9 mouse cellular contexts compared by ENCODE assay signal in genomic region chr8:93840956-93841752, GRCm38 (mm10). TPM values are rescaled to one million over a fixed set of nuclear protein-coding genes. Genes with fewer than 3 reads are reported as not detected.
DNase-seq lines count a peak whose midpoint lies in the region; ATAC-seq lines count a peak whose summit lies in the region.
"Had no signal": no experiment of that assay in that cellular context is flagged by ENCODE, and none has a peak within 500 bp of the region (broad histone marks: within the 10 kb centered on the region; RNA-seq: fewer than 3 reads in every experiment).

No protein-coding gene starts in this region.

- WGBS in forebrain, embryonic 16.5 days = 15% methylated on average over 10 of the region's 10 CpGs
- WGBS in lung, embryonic 16.5 days = 30% methylated on average over 10 of the region's 10 CpGs
- 48% methylated on average over 10 of the region's 10 CpGs for WGBS in stomach, embryonic 15.5 days

- H3K27me3 ChIP-seq in forebrain, embryonic 16.5 days (replicated peaks; ENCODE audit: control insufficient read depth, insufficient read depth, low read length) = no peaks in the 10 kb centered on the region
- H3K27me3 ChIP-seq in lung, embryonic 16.5 days (ENCODE audit: control insufficient read depth, insufficient read depth, low read depth, low read length) = no peaks in the 10 kb centered on the region
- H3K27me3 ChIP-seq in stomach, embryonic 15.5 days (replicated peaks) = no peaks in the 10 kb centered on the region; the same call in 1 of the 2 replicates

- H3K9ac ChIP-seq in forebrain, embryonic 16.5 days (replicated peaks; ENCODE audit: low read depth, low read length) = no peak overlapping the region
- H3K9ac ChIP-seq in lung, embryonic 16.5 days (ENCODE audit: low read length) = no peak overlapping the region
- H3K9ac ChIP-seq in stomach, embryonic 15.5 days = no peak overlapping the region

- peaks cover 62% of the 10 kb centered on the region for H3K4me1 ChIP-seq in forebrain, embryonic 16.5 days (replicated peaks; ENCODE audit: control insufficient read depth, insufficient read depth, low read length)
- H3K4me1 ChIP-seq in lung, embryonic 16.5 days (replicated peaks; ENCODE audit: control insufficient read depth, insufficient read depth, low read length) = peaks cover 6% of the 10 kb centered on the region
- 0 out of 2 replicates have a peak, but pooled peaks cover 6% of the 10 kb centered on the region for H3K4me1 ChIP-seq in stomach, embryonic 15.5 days

- no peak overlapping the region for H3K4me3 ChIP-seq in forebrain, embryonic 16.5 days (replicated peaks; ENCODE audit: low read length)
- no peak overlapping the region for H3K4me3 ChIP-seq in lung, embryonic 16.5 days (ENCODE audit: low read length)
- H3K4me3 ChIP-seq in stomach, embryonic 15.5 days (replicated peaks) = no peak overlapping the region

- no peaks in the 10 kb centered on the region for H3K9me3 ChIP-seq in forebrain, embryonic 16.5 days (ENCODE audit: control insufficient read depth, low read length)
- H3K9me3 ChIP-seq in lung, embryonic 16.5 days (ENCODE audit: control insufficient read depth, low read length) = no peaks in the 10 kb centered on the region
- H3K9me3 ChIP-seq in stomach, embryonic 15.5 days = no peaks in the 10 kb centered on the region

- ATAC-seq in forebrain, embryonic 16.5 days = peak; percentile 57
- peak; percentile 71; the same call in 1 of the 2 replicates for ATAC-seq in lung, embryonic 16.5 days (ENCODE audit: low read depth)
- ATAC-seq in stomach, embryonic 15.5 days (ENCODE audit: insufficient read depth, low FRiP score, low read depth) = 0 out of 2 replicates have a peak, but pooled peaks have one; percentile 8

- DNase-seq in layer of hippocampus, adult 11-12 months (ENCODE audit: low spot score) = peak; percentile 45
- DNase-seq in layer of hippocampus, adult 9-11 months = no peak
- DNase-seq in adipocyte (ENCODE audit: low spot score) = peak; percentile 66
- DNase-seq in heart, postnatal 36 days = peak; percentile 45 to 65
- no peak for DNase-seq in thymus, adult 18-20 months

- no peaks in the 10 kb centered on the region for H3K36me3 ChIP-seq in forebrain, embryonic 16.5 days (ENCODE audit: control insufficient read depth, insufficient read depth)
- H3K36me3 ChIP-seq in lung, embryonic 16.5 days (ENCODE audit: control insufficient read depth, insufficient read depth, low read length) = no peaks in the 10 kb centered on the region
- H3K36me3 ChIP-seq in stomach, embryonic 15.5 days = no peaks in the 10 kb centered on the region

- peak overlapping the region; percentile 19; the same call in 1 of the 2 replicates for H3K4me2 ChIP-seq in forebrain, embryonic 16.5 days (ENCODE audit: low read length)
- no peak overlapping the region for H3K4me2 ChIP-seq in lung, embryonic 16.5 days (ENCODE audit: low read depth, low read length)
- H3K4me2 ChIP-seq in stomach, embryonic 15.5 days = no peak overlapping the region

- intact Hi-C loops in heart, postnatal 36 days (cut with DNase I) = no loop called here

- peak overlapping the region; percentile 11; the same call in 1 of the 2 replicates for H3K27ac ChIP-seq in forebrain, embryonic 16.5 days (ENCODE audit: low read length)
- no peak overlapping the region for H3K27ac ChIP-seq in lung, embryonic 16.5 days (ENCODE audit: low read length)
- no peak overlapping the region for H3K27ac ChIP-seq in stomach, embryonic 15.5 days

RNA-seq across cellular contexts. Expression of gene Gnao1, which starts 31.4 kb away (rescaled TPM):
- 174 and 187 TPM in 2 replicates for polyA plus RNA-seq in forebrain, embryonic 16.5 days (2015; fragmentation: Nextera tagmentation; extraction: Ambion mirVana)
- 10 to 100 TPM; 26.6 to 27.0 TPM for total RNA-seq in heart, postnatal 36 days (2021)
- polyA plus RNA-seq in lung, embryonic 16.5 days (2015; fragmentation: Nextera tagmentation; extraction: Ambion mirVana) = 3.7 and 4.7 TPM in 2 replicates
- polyA plus RNA-seq in stomach, embryonic 15.5 days (2015; fragmentation: Nextera tagmentation; extraction: Ambion mirVana) = 14.9 and 15.1 TPM in 2 replicates
- total RNA-seq: neutrophil, adult 5-6 weeks had no signal

Comparison
In these comparisons a context has a peak if more than half of its experiments do, and no peak if none do; other contexts are left out.
1. DNase-seq: peak in layer of hippocampus, adult 11-12 months (single experiment), adipocyte (single experiment) and heart, postnatal 36 days (2 of 2); none in layer of hippocampus, adult 9-11 months (single experiment) and thymus, adult 18-20 months (0 of 2).
2. ATAC-seq: peak in every context shown above with its lines; median percentile 71 in lung, embryonic 16.5 days; 57 in forebrain, embryonic 16.5 days; 8 in stomach, embryonic 15.5 days.
3. RNA of gene Gnao1, which starts 31.4 kb away (polyA plus RNA-seq): 174 to 187 TPM in forebrain, embryonic 16.5 days; 14.9 to 15.1 TPM in stomach, embryonic 15.5 days and 3.7 to 4.7 TPM in lung, embryonic 16.5 days; every median in the first group is over 10 times any median in the second.